Mouse (Mus musculus): ENCODE results near the gene Olfr1393. TPM values are rescaled to one million over a fixed set of nuclear protein-coding genes. Genes with fewer than 3 reads are reported as not detected.

The Olfr1393 gene
- polyA plus RNA-seq, 1 experiment = not detected

DNA sequence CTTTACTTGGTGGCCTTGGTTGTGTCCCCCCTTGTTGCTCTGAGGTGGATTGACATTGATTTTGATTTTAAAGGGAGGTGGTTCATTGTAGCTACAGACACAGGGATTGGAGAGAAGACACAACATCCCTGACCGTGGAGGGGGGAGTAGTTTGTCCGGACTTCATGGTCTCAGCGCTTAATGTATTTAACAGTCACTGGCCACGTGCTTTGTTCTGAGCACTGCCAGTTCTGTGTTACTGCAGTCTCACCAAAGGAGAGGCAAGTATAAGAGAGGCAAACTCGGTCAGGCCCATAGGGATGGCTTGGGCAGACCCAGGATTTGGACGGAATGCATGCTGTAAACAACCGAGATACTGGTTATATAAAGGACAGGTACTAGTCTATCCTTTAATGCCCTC is 14.0 kb upstream of the Olfr1393 start:
- TF ChIP-seq CEBPB (IDR thresholded peaks at IDR 0.05; ENCODE audit: insufficient read depth, poor library complexity, severe bottlenecking) = no peak
- TF ChIP-seq MYOD1 (IDR thresholded peaks at IDR 0.05; ENCODE audit: control insufficient read depth in 1 of 3, insufficient read length in 2 of 3, low read depth in 2 of 3) = no peak
- no peak for TF ChIP-seq POLR2AphosphoS2 (IDR thresholded peaks at IDR 0.05; ENCODE audit: insufficient read length, low read depth)
- TF ChIP-seq TCF12 (IDR thresholded peaks at IDR 0.05; ENCODE audit: insufficient read depth, poor library complexity, severe bottlenecking) = no peak
- TF ChIP-seq MYOG (IDR thresholded peaks at IDR 0.05; ENCODE audit: control insufficient read depth in 1 of 3, insufficient read depth in 1 of 3, insufficient read length in 2 of 3, low read depth in 2 of 3) = no peak
- no peak for TF ChIP-seq E2F4 (IDR thresholded peaks at IDR 0.05; ENCODE audit: insufficient read depth)
- TF ChIP-seq SRF (IDR thresholded peaks at IDR 0.05; ENCODE audit: control insufficient read depth, insufficient read length, low read depth) = no peak
- no peak for TF ChIP-seq POLR2A (IDR thresholded peaks at IDR 0.05; ENCODE audit: insufficient read length, low read depth)
- no peak for TF ChIP-seq REST (IDR thresholded peaks at IDR 0.05; ENCODE audit: insufficient read depth, insufficient read length)
- TF ChIP-seq MAX (IDR thresholded peaks at IDR 0.05; ENCODE audit: low read depth) = no peak
- TF ChIP-seq TCF3 (IDR thresholded peaks at IDR 0.05; ENCODE audit: insufficient read length, low read depth) = no peak
- no peak for TF ChIP-seq USF1 (IDR thresholded peaks at IDR 0.05; ENCODE audit: low read depth)
- Histone ChIP-seq H3K4me3 (no peak overlapping the region), H3K36me3 (ENCODE audit: control insufficient read depth, insufficient read depth) (peaks cover 9% of the 10 kb centered on the region), H3K4me2 (ENCODE audit: low read depth) (no peak overlapping the region), H3K27me3 (ENCODE audit: control insufficient read depth, insufficient read depth, insufficient read length) (no peaks in the 10 kb centered on the region), H3ac (ENCODE audit: control insufficient read depth, insufficient read length) (no peak overlapping the region), H3K79me2 (ENCODE audit: control insufficient read depth, insufficient read depth) (no peaks in the 10 kb centered on the region)

DNA sequence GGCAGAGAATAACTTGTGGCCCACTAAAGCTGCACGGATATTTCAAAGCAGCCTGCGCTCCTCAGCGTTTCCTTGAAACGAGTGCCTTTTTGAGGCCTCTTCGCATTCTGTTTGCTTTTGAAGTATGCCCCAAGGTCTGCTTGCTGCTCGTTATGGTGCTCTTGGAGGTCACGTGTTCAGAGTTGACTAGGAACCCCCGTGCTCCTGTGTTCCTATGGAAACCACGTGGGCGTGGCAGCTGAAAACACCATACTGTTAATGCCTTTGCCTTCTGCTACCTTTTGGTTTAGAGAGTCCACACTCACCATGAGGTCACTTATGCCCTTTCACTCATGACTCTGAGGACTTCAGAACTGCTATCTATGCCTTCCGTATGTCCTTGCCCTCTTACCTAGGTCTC is 13.5 kb upstream of the Olfr1393 start:
- TF ChIP-seq TCF12 (IDR thresholded peaks at IDR 0.05; ENCODE audit: insufficient read depth, poor library complexity, severe bottlenecking) = no peak
- TF ChIP-seq CEBPB (IDR thresholded peaks at IDR 0.05; ENCODE audit: insufficient read depth, poor library complexity, severe bottlenecking) = no peak
- no peak for TF ChIP-seq USF1 (IDR thresholded peaks at IDR 0.05; ENCODE audit: low read depth)
- TF ChIP-seq REST (IDR thresholded peaks at IDR 0.05; ENCODE audit: insufficient read depth, insufficient read length) = no peak
- no peak for TF ChIP-seq MYOG (IDR thresholded peaks at IDR 0.05; ENCODE audit: control insufficient read depth in 1 of 3, insufficient read depth in 1 of 3, insufficient read length in 2 of 3, low read depth in 2 of 3)
- Histone ChIP-seq H3K4me3 (no peak overlapping the region), H3K27me3 (ENCODE audit: control insufficient read depth, insufficient read depth, insufficient read length) (no peaks in the 10 kb centered on the region), H3K4me2 (ENCODE audit: low read depth) (no peak overlapping the region), H3K36me3 (ENCODE audit: control insufficient read depth, insufficient read depth) (peaks cover 9% of the 10 kb centered on the region), H3K79me2 (ENCODE audit: control insufficient read depth, insufficient read depth) (no peaks in the 10 kb centered on the region), H3ac (ENCODE audit: control insufficient read depth, insufficient read length) (no peak overlapping the region)

DNA sequence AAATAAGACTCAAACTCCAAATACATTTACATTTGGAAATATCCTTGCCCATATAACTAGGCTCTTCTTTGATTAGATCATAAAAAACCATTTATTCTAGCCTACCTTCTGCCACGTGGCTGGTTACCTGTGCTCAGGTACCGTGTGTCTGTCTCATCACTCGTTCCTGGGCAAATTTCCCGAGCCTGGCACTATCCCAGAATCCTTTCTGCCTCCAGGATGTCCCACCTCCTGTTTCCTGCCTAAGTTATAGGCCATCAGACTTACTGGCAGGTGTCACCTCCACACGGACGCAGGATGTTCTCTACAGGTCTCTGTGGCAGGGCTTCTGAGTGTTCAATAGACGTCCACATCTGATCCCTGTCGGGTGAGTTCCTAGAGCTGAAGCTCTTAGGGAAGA is 13.0 kb upstream of the Olfr1393 start:
- TF ChIP-seq MYOG (IDR thresholded peaks at IDR 0.05; ENCODE audit: control insufficient read depth in 1 of 3, insufficient read depth in 1 of 3, insufficient read length in 2 of 3, low read depth in 2 of 3) = no peak
- Histone ChIP-seq H3K36me3 (ENCODE audit: control insufficient read depth, insufficient read depth) (peaks cover 5% of the 10 kb centered on the region), H3K4me3 (no peak overlapping the region), H3K4me2 (ENCODE audit: low read depth) (no peak overlapping the region), H3K27me3 (ENCODE audit: control insufficient read depth, insufficient read depth, insufficient read length) (no peaks in the 10 kb centered on the region), H3K79me2 (ENCODE audit: control insufficient read depth, insufficient read depth) (no peaks in the 10 kb centered on the region), H3ac (ENCODE audit: control insufficient read depth, insufficient read length) (no peak overlapping the region)

DNA sequence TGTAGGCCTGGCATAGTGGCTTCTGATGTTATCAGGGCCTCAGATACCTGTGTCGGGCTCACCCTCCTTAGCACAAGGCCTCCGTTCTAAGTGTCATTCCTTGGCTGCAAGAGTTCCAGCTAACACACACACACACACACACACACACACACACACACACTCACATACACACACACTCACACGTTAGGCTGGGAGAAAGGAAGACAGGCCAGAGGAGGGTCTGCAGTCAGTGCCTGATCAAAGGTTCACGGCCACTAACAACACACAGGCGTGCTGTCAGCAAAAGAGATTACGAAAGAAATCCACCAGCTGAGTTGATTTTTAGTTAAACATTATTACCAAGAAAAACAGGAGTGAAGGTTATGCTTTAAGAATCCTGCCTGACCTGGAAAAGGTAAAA is 11.4 kb upstream of the Olfr1393 start:
- no peak overlapping the region for H3K4me3 ChIP-seq
- TF ChIP-seq REST (IDR thresholded peaks at IDR 0.05; ENCODE audit: insufficient read depth, insufficient read length) (no peak), MYOD1 (IDR thresholded peaks at IDR 0.05; ENCODE audit: control insufficient read depth in 1 of 3, insufficient read length in 2 of 3, low read depth in 2 of 3) (no peak), POLR2AphosphoS2 (IDR thresholded peaks at IDR 0.05; ENCODE audit: insufficient read length, low read depth) (no peak), CEBPB (IDR thresholded peaks at IDR 0.05; ENCODE audit: insufficient read depth, poor library complexity, severe bottlenecking) (no peak), USF1 (IDR thresholded peaks at IDR 0.05; ENCODE audit: low read depth) (no peak), SRF (IDR thresholded peaks at IDR 0.05; ENCODE audit: control insufficient read depth, insufficient read length, low read depth) (no peak), POLR2A (IDR thresholded peaks at IDR 0.05; ENCODE audit: insufficient read length, low read depth) (no peak), E2F4 (IDR thresholded peaks at IDR 0.05; ENCODE audit: insufficient read depth) (no peak), MYOG (IDR thresholded peaks at IDR 0.05; ENCODE audit: control insufficient read depth in 1 of 3, insufficient read depth in 1 of 3, insufficient read length in 2 of 3, low read depth in 2 of 3) (no peak), MAX (IDR thresholded peaks at IDR 0.05; ENCODE audit: low read depth) (no peak), TCF12 (IDR thresholded peaks at IDR 0.05; ENCODE audit: insufficient read depth, poor library complexity, severe bottlenecking) (no peak), TCF3 (IDR thresholded peaks at IDR 0.05; ENCODE audit: insufficient read length, low read depth) (no peak)

DNA sequence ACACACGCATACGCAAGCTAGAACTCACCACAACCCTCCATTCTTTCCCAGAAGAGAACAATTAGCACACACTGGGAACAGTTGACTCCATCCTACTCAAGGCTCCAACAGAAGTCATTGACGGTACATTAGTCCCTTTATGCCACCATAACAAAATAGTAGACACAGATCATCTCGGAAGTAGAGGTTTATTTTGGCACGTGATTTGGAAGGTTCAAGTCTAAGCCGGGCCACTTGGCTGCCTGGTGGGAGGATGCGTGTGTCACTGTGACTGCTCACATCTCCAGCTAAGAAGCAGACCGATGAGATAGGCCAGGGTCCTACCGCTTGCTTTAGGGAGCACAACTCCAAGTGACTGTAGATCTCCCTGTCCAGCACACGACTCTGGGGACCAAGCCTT is 10.8 kb upstream of the Olfr1393 start:
- no peak overlapping the region for H3ac ChIP-seq (ENCODE audit: control insufficient read depth, insufficient read length)
- no peak overlapping the region for H3K4me3 ChIP-seq
- H3K4me2 ChIP-seq (ENCODE audit: low read depth) = no peak overlapping the region
- TF ChIP-seq TCF12 (IDR thresholded peaks at IDR 0.05; ENCODE audit: insufficient read depth, poor library complexity, severe bottlenecking) (no peak), POLR2A (IDR thresholded peaks at IDR 0.05; ENCODE audit: insufficient read length, low read depth) (no peak), CEBPB (IDR thresholded peaks at IDR 0.05; ENCODE audit: insufficient read depth, poor library complexity, severe bottlenecking) (no peak), MYOG (IDR thresholded peaks at IDR 0.05; ENCODE audit: control insufficient read depth in 1 of 3, insufficient read depth in 1 of 3, insufficient read length in 2 of 3, low read depth in 2 of 3) (no peak), SRF (IDR thresholded peaks at IDR 0.05; ENCODE audit: control insufficient read depth, insufficient read length, low read depth) (no peak)
- no peaks in the 10 kb centered on the region for H3K36me3 ChIP-seq (ENCODE audit: control insufficient read depth, insufficient read depth)
- no peaks in the 10 kb centered on the region for H3K79me2 ChIP-seq (ENCODE audit: control insufficient read depth, insufficient read depth)
- no peaks in the 10 kb centered on the region for H3K27me3 ChIP-seq (ENCODE audit: control insufficient read depth, insufficient read depth, insufficient read length)

More for the DNA sequence above, 11.4 kb upstream of the Olfr1393 start:
- H3K79me2 ChIP-seq (ENCODE audit: control insufficient read depth, insufficient read depth) = no peaks in the 10 kb centered on the region
- no peaks in the 10 kb centered on the region for H3K27me3 ChIP-seq (ENCODE audit: control insufficient read depth, insufficient read depth, insufficient read length)
- peaks cover 3% of the 10 kb centered on the region for H3K36me3 ChIP-seq (ENCODE audit: control insufficient read depth, insufficient read depth)
- H3ac ChIP-seq (ENCODE audit: control insufficient read depth, insufficient read length) = no peak overlapping the region
- no peak overlapping the region for H3K4me2 ChIP-seq (ENCODE audit: low read depth)

Data from myocyte (in vitro differentiated cells).